Mouse (Mus musculus) neural tube, embryonic 12.5 days (tissue): ENCODE results near the gene D430041D05Rik. TPM values are rescaled to one million over a fixed set of nuclear protein-coding genes. Genes with fewer than 3 reads are reported as not detected.

Experiments used
- ATAC-seq: fragments of 200-750 bp; cut with Nextera tagmentation; 2 replicates; pipeline ENCODE4 v1.8.0; 2017; ENCODE audit warnings: low read depth, mild to moderate bottlenecking, moderate TSS enrichment, moderate library complexity; ENCODE audit not compliant: low FRiP score
- H3K27ac ChIP-seq: fragments of 300-500 bp; sonication (generic); 2 replicates; pipeline ENCODE4 v1.5.1; 2016
- H3K27me3 ChIP-seq: fragments of 300-500 bp; sonication (generic); replicated peaks from 2 replicates; pipeline ENCODE4 v1.6.1; 2016; ENCODE audit warnings: mild to moderate bottlenecking
- H3K36me3 ChIP-seq: fragments of 300-500 bp; sonication (generic); 2 replicates; pipeline ENCODE4 v1.6.1; 2016; ENCODE audit warnings: mild to moderate bottlenecking
- H3K4me1 ChIP-seq: fragments of 300-500 bp; sonication (generic); 2 replicates; pipeline ENCODE4 v1.6.1; 2016
- H3K4me2 ChIP-seq: fragments of 300-500 bp; sonication (generic); replicated peaks from 2 replicates; pipeline ENCODE4 v1.6.1; 2016; ENCODE audit warnings: mild to moderate bottlenecking
- H3K4me3 ChIP-seq: fragments of 300-500 bp; sonication (generic); 2 replicates; pipeline ENCODE4 v1.5.1; 2016
- H3K9ac ChIP-seq: fragments of 300-500 bp; sonication (generic); 2 replicates; pipeline ENCODE4 v1.6.1; 2016; ENCODE audit warnings: mild to moderate bottlenecking
- H3K9me3 ChIP-seq: fragments of 300-500 bp; sonication (generic); 2 replicates; pipeline ENCODE4 v1.6.1; 2016; ENCODE audit warnings: mild to moderate bottlenecking
- WGBS: fragments of 180-500 bp; shearing (Covaris S2); methylation state at CpG from one replicate; pipeline ENCODE4 v1.1.7; 2016; 5-methylcytosine and 5-hydroxymethylcytosine counted together
- polyA plus RNA-seq: library from polyadenylated mRNA; unstranded; fragments of >200 nt; fragmentation: Nextera tagmentation; extraction: Ambion mirVana; gene quantifications from 2 replicates; pipeline ENCODE4 v1.2.1, GENCODE M21; 2016

D430041D05Rik gene
- polyA plus RNA-seq, 1 experiment from 2014 or later = 4.7 TPM

GRCm38 (mm10) chr2:104249856-104250255 is 161.0 kb downstream of the D430041D05Rik start:
- Histone ChIP-seq H3K27ac (no peak overlapping the region), H3K4me1 (0 out of 2 replicates have a peak, but pooled peaks cover 4% of the 10 kb centered on the region), H3K27me3 (no peaks in the 10 kb centered on the region), H3K9ac (no peak overlapping the region), H3K36me3 (0 out of 2 replicates have a peak, but pooled peaks cover 2% of the 10 kb centered on the region), H3K9me3 (no peaks in the 10 kb centered on the region), H3K4me2 (no peak overlapping the region), H3K4me3 (no peak overlapping the region)
- 76% methylated on average over 2 of the region's 2 CpGs for WGBS
- ATAC-seq = no peak

GRCm38 (mm10) chr2:104246851-104247250 is 164.0 kb downstream of the D430041D05Rik start:
- Histone ChIP-seq H3K36me3 (no peaks in the 10 kb centered on the region), H3K9me3 (no peaks in the 10 kb centered on the region), H3K4me1 (no peaks in the 10 kb centered on the region), H3K27ac (no peak overlapping the region), H3K9ac (no peak overlapping the region), H3K27me3 (no peaks in the 10 kb centered on the region), H3K4me3 (no peak overlapping the region), H3K4me2 (no peak overlapping the region)
- 82% methylated on average over 4 of the region's 4 CpGs for WGBS
- ATAC-seq = no peak

- Histone ChIP-seq H3K27ac (no peak overlapping the region), H3K4me1 (no peaks in the 10 kb centered on the region), H3K9ac (no peak overlapping the region), H3K4me2 (no peak overlapping the region), H3K4me3 (no peak overlapping the region), H3K27me3 (no peaks in the 10 kb centered on the region), H3K9me3 (no peaks in the 10 kb centered on the region), H3K36me3 (no peaks in the 10 kb centered on the region)
- no peak for ATAC-seq
- 89% methylated on average over 5 of the region's 5 CpGs for WGBS
Observed at GRCm38 (mm10) chr2:104242055-104242454, 168.8 kb downstream of the D430041D05Rik start.

GRCm38 (mm10) chr2:104237141-104237540 is 173.7 kb downstream of the D430041D05Rik start:
- no peak overlapping the region for H3K4me3 ChIP-seq
- ATAC-seq = no peak
- no peaks in the 10 kb centered on the region for H3K27me3 ChIP-seq
- WGBS = 89% methylated on average over 4 of the region's 4 CpGs
- no peaks in the 10 kb centered on the region; the same call in 1 of the 2 replicates for H3K36me3 ChIP-seq
- no peak overlapping the region for H3K4me2 ChIP-seq
- no peak overlapping the region for H3K9ac ChIP-seq
- no peaks in the 10 kb centered on the region for H3K4me1 ChIP-seq
- no peaks in the 10 kb centered on the region for H3K9me3 ChIP-seq
- no peak overlapping the region for H3K27ac ChIP-seq

GRCm38 (mm10) chr2:104230444-104230843 is 180.4 kb downstream of the D430041D05Rik start:
- no peaks in the 10 kb centered on the region for H3K27me3 ChIP-seq
- 55% methylated on average over 2 of the region's 2 CpGs for WGBS
- ATAC-seq = no peak
- no peak overlapping the region for H3K4me3 ChIP-seq
- H3K9ac ChIP-seq = no peak overlapping the region
- no peaks in the 10 kb centered on the region; the same call in 1 of the 2 replicates for H3K36me3 ChIP-seq
- no peaks in the 10 kb centered on the region for H3K4me1 ChIP-seq
- H3K9me3 ChIP-seq = no peaks in the 10 kb centered on the region
- H3K27ac ChIP-seq = no peak overlapping the region
- H3K4me2 ChIP-seq = no peak overlapping the region

- no peaks in the 10 kb centered on the region for H3K9me3 ChIP-seq
- WGBS = 90% methylated on average over 4 of the region's 4 CpGs
Observed at GRCm38 (mm10) chr2:104226057-104226456, 184.8 kb downstream of the D430041D05Rik start.

GRCm38 (mm10) chr2:104219733-104220391 is 191.0 kb downstream of the D430041D05Rik start:
- Histone ChIP-seq H3K9me3 (no peaks in the 10 kb centered on the region), H3K9ac (no peak overlapping the region), H3K36me3 (no peaks in the 10 kb centered on the region), H3K27me3 (no peaks in the 10 kb centered on the region), H3K4me2 (no peak overlapping the region), H3K4me1 (peaks cover 27% of the 10 kb centered on the region), H3K4me3 (no peak overlapping the region), H3K27ac (no peak overlapping the region)
- peak; percentile 57; the same call in 1 of the 2 replicates for ATAC-seq
- WGBS = 36% methylated on average over 14 of the region's 14 CpGs

More at GRCm38 (mm10) chr2:104226057-104226456, 184.8 kb downstream of the D430041D05Rik start:
- no peak for ATAC-seq
- no peaks in the 10 kb centered on the region for H3K4me1 ChIP-seq
- no peaks in the 10 kb centered on the region for H3K27me3 ChIP-seq
- H3K4me3 ChIP-seq = no peak overlapping the region
- H3K36me3 ChIP-seq = no peaks in the 10 kb centered on the region
- H3K27ac ChIP-seq = no peak overlapping the region
- H3K9ac ChIP-seq = no peak overlapping the region
- no peak overlapping the region for H3K4me2 ChIP-seq

- H3K27me3 ChIP-seq = no peaks in the 10 kb centered on the region
- ATAC-seq = no peak
Observed at GRCm38 (mm10) chr2:104218588-104219065, 192.2 kb downstream of the D430041D05Rik start.

GRCm38 (mm10) chr2:104218114-104218513 is 192.7 kb downstream of the D430041D05Rik start:
- no peaks in the 10 kb centered on the region for H3K36me3 ChIP-seq
- ATAC-seq = 0 out of 2 replicates have a peak, but pooled peaks have one; percentile 15
- no peak overlapping the region for H3K4me2 ChIP-seq
- peak overlapping the region; percentile 2; the same call in 1 of the 2 replicates for H3K27ac ChIP-seq
- H3K27me3 ChIP-seq = no peaks in the 10 kb centered on the region
- no peaks in the 10 kb centered on the region for H3K9me3 ChIP-seq
- H3K4me1 ChIP-seq = peaks cover 27% of the 10 kb centered on the region
- H3K4me3 ChIP-seq = no peak overlapping the region
- no peak overlapping the region for H3K9ac ChIP-seq
- 55% methylated on average over 10 of the region's 10 CpGs for WGBS

More at GRCm38 (mm10) chr2:104218588-104219065, 192.2 kb downstream of the D430041D05Rik start:
- WGBS = 48% methylated on average over 9 of the region's 9 CpGs
- Histone ChIP-seq H3K27ac (peak overlapping the region; percentile 2; the same call in 1 of the 2 replicates), H3K9ac (no peak overlapping the region), H3K4me3 (no peak overlapping the region), H3K4me1 (peaks cover 27% of the 10 kb centered on the region), H3K4me2 (no peak overlapping the region), H3K9me3 (no peaks in the 10 kb centered on the region), H3K36me3 (no peaks in the 10 kb centered on the region)

GRCm38 (mm10) chr2:104209408-104209807 is 201.4 kb downstream of the D430041D05Rik start:
- Histone ChIP-seq H3K27ac (no peak overlapping the region), H3K4me2 (no peak overlapping the region), H3K4me3 (no peak overlapping the region), H3K36me3 (no peaks in the 10 kb centered on the region), H3K9me3 (no peaks in the 10 kb centered on the region), H3K4me1 (peaks cover 8% of the 10 kb centered on the region; the same call in 1 of the 2 replicates), H3K9ac (no peak overlapping the region), H3K27me3 (no peaks in the 10 kb centered on the region)
- ATAC-seq = no peak
- 80% methylated on average over 2 of the region's 2 CpGs for WGBS

GRCm38 (mm10) chr2:104208415-104208814 is 202.4 kb downstream of the D430041D05Rik start:
- Histone ChIP-seq H3K4me3 (no peak overlapping the region), H3K27me3 (no peaks in the 10 kb centered on the region), H3K4me1 (peaks cover 8% of the 10 kb centered on the region; the same call in 1 of the 2 replicates), H3K9ac (no peak overlapping the region), H3K27ac (no peak overlapping the region), H3K4me2 (0 out of 2 replicates have a peak overlapping the region, but pooled peaks have one; percentile 0), H3K9me3 (no peaks in the 10 kb centered on the region), H3K36me3 (no peaks in the 10 kb centered on the region)
- peak; percentile 57; the same call in 1 of the 2 replicates for ATAC-seq
- 66% methylated on average over 5 of the region's 5 CpGs for WGBS

GRCm38 (mm10) chr2:104207948-104208347 is 202.9 kb downstream of the D430041D05Rik start:
- 26% methylated on average over 10 of the region's 10 CpGs for WGBS
- peak; percentile 91 for ATAC-seq
- no peak overlapping the region for H3K27ac ChIP-seq
- H3K27me3 ChIP-seq = no peaks in the 10 kb centered on the region
- H3K4me2 ChIP-seq = 0 out of 2 replicates have a peak overlapping the region, but pooled peaks have one; percentile 0
- H3K4me1 ChIP-seq = peaks cover 8% of the 10 kb centered on the region; the same call in 1 of the 2 replicates
- H3K4me3 ChIP-seq = no peak overlapping the region
- H3K9me3 ChIP-seq = no peaks in the 10 kb centered on the region
- no peaks in the 10 kb centered on the region for H3K36me3 ChIP-seq
- no peak overlapping the region for H3K9ac ChIP-seq
